Mouse (Mus musculus): ENCODE measurements at regions not wholly inside any gene's neighbourhood (a gene's known extent, or its start where the extent isn't known, plus 50 kb on each side); places are given as distances from the start of the nearest gene placed in this dataset.

DNA sequence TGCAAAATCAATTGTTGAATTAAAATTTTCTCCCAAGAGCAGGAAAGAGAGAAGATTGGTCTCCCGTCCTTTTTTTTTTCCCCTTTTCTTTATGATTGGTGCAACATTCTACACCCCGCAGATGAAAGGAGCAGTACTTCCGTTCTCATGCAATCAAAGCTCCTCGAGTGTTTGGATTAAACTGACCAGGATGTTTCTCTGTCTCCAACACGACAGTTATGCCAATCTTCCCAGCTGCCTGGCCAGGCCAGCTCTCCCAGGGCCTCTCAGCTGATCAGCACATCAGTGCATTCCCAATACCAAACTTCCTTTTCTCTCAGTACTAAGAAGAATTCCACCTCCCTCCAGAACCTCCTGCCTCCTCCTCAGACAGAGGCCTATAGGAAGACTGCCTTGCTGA is 52.7 kb upstream of the Pde5a start:
- DNase-seq = peak; percentile 38

DNA sequence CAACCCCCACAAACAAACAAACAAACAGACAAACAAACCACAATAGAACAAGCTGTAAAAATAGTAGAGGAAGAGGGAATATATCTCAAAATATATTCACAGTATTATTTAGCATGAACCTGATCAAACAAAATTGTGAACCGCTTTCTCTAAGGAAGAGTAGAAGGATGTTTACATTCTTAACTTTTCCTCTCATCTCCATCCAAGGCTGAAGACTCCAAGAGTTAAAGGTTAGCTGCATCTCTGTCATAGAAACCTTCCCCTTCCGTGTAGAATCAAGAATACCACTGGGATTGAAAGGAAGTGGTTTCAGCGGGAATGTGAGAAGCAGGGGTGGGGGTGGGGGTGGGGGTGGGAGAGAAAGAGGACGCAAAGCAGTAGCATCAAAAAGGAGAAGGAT is 51.9 kb upstream of the Pde5a start:
- DNase-seq = no peak
